Mouse (Mus musculus): ENCODE measurements around the gene Nek1. TPM values are rescaled to one million over a fixed set of nuclear protein-coding genes. Genes with fewer than 3 reads are reported as not detected.

The Nek1 gene
- polyA plus RNA-seq (2012; rRNA removed) = 29.0 and 32.8 TPM in 2 replicates

DNA sequence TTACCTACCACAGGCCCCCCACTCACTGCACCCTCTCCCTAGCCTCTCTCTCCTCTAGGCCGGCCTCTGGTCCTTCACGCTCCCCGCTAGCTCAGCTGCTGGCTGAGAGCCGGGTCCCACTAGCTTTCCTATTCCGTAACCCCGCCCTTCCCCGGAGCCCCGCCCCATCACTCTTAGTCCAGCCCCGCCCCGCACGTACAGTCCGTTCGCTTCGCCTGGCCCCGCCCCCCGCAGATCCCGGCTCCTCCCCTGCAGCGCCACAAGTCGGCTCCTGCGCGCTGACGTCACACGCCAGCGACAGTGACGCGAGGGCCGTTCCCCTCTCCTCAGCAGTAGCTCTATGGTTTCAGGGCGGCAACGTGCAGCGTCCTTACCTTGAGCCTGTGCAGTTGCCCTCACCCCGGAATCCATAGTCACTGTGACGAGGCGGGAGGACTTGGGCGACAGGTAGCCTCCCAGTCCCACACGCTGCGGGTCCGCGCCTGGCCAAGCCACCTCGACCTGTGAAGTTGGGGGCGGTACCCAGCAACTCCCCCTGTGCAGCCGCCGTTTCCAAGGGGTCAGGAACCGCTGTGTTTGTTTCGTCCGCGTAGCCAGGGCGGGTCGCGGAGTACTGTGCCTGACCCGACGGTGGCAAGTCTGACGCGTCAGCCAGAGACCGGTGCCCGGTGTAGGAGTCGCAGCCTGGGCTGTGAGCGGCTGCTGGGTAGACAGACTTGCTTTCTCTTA, at the start of gene Nek1:
Gene Nek1, plus strand, starts transcription at position 286 of the 729 bp plus-strand sequence.
- DNase-seq (ENCODE audit: extremely low spot score in 1 of 2, low spot score in 1 of 2) = peak; percentile 95 to 97

DNA sequence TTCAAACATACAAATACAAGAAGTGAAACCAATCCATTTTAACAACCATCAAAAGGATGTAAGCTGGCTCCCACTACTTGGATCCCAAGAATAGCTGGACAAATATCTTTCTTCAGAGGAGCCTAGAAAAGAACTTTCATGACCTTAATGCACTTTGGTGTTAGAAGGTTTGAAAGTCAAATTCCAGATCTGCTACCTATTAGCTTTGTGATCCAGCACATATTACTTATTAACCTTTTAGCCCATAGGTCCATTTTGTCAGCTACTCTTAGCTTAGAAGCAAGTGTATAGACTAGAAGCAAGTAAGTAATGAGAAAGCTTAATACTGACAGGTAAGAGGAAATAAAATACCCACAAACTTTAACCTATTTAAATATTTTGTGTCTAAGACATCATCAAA, 45.5 kb upstream of the Nek1 start:
- DNase-seq (ENCODE audit: extremely low spot score in 1 of 2, low spot score in 1 of 2) = no peak

DNA sequence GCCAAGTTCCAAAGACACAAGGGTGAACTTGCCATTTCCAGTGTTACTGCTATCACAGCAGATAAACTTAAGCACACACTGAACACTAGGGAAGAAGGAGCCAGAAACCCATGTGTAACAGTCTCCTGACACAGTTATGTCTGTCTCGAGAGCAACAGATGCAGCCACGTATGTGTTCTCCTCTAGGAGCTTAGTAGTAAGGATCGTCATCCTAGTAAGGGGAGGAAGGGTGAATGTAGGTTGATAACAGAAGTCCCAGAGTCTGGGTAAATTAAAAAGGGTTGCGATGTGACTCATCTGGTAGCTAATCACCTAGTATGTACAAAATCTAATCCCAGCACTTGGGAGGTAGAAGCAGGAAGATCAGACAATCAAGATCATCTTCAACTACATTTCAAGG, 43.1 kb upstream of the Nek1 start:
- peak in 1 of 2 experiments; percentile 15 for DNase-seq (ENCODE audit: extremely low spot score in 1 of 2, low spot score in 1 of 2)

DNA sequence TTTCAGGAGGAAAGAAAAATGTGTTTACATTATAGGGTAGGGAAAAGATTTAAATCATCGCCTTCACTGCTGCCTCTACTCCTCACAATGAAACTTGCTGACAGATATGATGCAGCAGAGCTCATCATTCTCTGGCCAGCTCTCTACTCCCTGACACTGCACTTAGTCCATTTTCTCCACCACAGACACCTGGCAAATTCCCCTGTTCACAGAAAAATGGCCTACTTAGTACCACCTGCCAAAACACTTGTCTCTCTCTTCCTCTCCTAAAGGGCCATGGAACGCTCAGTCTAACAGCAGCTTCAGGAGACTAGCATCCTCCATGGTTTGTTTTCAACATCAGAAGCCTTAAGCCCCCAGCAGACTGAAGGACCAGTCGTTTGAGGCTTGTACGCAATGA, 41.7 kb upstream of the Nek1 start:
- no peak for DNase-seq (ENCODE audit: extremely low spot score in 1 of 2, low spot score in 1 of 2)

DNA sequence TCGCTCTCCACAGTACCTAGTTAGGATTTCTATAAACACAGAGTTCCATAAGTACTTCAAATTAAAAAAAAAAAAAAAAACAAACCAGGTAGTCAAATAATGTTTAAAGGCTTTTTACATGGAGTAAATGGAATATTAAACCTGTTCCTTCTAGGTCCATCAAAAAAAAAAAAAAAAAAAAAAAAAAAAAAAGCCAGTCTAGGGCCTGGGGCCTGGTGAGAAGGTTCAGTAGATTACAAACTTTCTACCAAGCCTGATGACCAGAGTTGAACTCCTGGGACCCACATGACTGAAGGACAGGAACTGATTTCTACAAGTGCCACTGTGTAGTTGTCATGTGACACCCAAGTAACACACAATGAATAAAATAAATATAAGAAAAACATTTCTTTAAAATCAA, 41.2 kb upstream of the Nek1 start:
- no peak for DNase-seq (ENCODE audit: extremely low spot score in 1 of 2, low spot score in 1 of 2)

DNA sequence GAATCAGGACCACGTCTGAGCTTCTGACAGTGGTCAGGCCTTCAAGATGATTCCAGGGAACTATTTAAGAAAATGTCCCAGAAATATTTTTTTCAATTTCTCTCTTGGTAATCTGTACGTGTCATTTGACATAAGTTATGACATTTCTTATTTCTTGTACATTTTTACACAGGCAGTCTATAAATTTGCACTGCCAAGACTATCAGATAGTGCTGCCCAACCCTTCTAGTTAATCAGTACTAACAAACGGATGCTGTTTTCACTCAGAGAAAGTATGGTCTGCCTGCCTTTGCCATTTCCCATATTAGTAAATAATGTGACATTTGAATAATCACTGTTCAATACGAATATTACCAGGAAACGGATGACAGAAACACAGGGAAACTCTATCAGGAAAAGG, 40.2 kb upstream of the Nek1 start:
- DNase-seq (ENCODE audit: extremely low spot score in 1 of 2, low spot score in 1 of 2) = no peak

DNA sequence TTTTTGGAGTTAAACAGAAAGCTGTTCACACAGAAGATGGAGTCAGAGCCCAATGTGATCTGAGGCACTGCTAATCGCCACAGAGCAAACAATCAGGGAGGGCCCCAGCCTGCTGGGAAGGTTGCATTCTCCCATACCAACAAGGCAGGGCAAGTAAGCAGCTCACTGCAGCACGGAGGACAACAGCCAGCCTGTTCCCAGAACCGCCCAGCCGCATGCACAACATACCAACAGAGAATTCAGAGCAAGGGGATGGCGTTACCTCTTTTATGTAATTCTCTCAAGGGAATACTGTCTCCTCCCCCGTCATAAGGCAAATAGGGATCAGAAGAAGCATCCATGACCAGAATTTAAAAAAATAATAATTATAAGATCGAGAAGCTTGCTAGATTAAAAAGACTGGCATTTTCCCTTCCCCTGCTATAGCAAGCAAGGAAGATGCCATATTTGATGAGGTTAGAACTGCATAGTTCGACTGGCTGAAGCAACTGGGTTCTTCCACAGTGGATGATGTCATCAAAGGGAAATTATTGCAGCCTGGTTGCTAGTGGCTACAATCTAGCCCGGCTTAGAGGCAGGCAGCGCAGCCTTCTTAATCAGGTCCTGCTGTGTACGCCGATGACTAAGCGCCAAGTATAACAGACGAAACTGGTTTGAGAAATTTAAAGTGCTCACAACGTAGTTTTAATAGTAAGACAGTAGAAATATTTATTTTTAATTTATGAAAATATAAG, 38.5 kb upstream of the Nek1 start:
- DNase-seq (ENCODE audit: extremely low spot score in 1 of 2, low spot score in 1 of 2) = peak; percentile 86 to 89

DNA sequence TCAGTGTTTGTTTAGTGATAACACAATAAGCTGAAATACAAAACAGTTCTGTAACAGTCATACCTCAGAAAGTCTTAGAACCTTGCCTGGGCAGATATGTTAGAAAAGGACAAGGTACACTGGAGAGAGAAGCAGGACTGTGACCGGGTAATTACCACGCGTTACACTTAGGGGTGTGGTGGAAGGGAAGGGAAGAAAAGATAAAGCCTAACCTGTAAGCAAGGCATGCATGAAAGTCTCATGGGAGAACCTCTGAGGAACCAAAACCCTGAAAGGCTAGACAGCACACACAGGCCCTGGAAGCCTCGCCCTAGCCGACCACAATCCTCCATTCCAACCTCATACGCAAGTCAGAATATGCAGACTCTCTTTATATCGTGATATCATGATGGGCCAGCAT, 36.1 kb upstream of the Nek1 start:
- no peak for DNase-seq (ENCODE audit: extremely low spot score in 1 of 2, low spot score in 1 of 2)

DNA sequence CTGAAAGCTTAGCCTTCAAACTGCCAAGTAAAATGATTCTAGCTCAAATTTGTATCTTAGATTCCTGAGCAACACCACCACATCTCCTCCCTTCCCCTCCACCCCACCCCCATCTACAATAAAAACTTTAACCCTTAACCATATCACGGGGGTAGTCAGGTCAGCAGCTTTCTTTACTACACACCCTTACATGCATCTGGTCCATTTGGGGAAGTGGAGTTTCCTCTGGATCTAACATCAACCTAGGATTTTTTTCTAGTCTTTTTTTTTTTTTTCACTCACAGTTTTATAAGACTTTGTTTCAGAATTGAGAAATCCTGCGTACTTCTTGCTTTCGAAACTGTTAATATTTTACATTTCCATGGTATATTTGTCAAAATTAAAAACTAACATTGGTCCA, 30.2 kb upstream of the Nek1 start:
- DNase-seq (ENCODE audit: extremely low spot score in 1 of 2, low spot score in 1 of 2) = no peak

DNA sequence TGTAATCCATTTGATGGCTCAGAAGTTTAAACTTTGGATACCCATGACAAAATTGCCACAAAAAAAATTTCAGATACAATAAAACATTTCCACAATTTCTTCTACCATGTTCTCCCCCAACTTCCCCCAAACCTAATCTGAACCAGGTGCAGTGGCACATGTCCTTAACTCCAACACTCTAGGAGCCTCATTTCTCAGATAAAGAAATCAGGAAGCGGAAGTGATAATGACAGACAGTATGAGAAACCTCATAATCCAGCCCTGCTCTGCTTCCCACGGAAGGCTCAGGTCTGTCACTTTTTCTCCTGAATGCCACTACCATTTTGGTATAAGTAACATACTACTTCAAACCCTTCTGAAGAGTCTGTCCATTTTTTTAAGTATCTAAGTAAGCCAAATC, 29.1 kb upstream of the Nek1 start:
- no peak for DNase-seq (ENCODE audit: extremely low spot score in 1 of 2, low spot score in 1 of 2)

DNA sequence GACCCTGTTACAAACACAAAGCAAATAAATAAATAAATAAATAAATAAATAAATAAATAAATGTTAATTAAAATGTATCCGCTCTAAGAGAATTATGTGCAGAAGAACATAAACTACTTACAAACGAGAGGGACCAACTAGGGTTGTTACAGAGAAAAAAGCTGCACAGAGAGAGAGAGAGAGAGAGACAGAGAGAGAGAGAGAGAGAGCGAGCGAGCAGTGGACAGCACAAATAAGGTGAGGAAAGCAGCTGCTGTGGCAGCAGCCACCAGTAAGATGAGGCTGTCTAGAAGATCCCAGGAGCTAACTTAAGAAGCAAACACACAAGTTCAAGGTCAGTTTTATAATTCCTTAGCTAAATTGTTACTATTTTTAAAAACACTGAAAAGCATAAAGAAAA, 28.5 kb upstream of the Nek1 start:
- no peak for DNase-seq (ENCODE audit: extremely low spot score in 1 of 2, low spot score in 1 of 2)

DNA sequence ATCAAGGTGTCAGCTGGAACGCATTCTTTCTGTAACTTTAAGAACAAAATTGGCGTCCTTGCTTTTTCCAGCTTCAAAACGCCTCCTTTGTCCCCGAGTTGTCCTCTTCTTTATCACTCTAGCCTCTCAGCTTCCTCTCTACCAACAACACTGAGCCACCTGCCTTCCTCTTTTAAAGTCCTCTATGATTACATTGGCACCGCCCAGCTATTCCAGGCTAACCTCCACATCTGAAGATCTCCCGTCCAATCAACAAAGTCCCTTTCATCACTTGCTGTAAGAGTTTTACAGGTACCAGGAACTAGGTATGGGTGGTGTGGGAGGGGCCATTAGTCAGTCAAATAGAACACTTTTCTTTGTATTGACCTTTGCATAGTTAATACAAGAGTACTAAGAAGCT, 27.7 kb upstream of the Nek1 start:
- no peak for DNase-seq (ENCODE audit: extremely low spot score in 1 of 2, low spot score in 1 of 2)

DNA sequence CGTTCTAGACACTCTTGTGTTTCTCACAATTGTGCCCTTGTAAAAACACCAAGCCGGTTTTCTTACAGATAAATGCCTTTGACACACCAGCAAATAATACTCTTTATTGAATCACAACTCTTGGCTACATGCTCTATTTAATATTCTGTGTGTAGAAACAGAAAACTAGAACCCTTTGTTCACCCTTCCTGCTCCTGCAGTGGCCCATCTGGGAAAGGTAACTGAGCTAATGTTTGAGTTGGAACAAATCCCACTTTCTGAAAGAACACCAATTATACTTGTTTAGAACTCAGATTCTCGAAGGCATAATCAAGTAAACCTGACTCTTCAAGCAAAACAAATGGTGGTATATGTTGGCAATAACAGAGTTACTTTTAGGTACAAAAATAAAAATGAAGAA, 27.3 kb upstream of the Nek1 start:
- DNase-seq (ENCODE audit: extremely low spot score in 1 of 2, low spot score in 1 of 2) = no peak

DNA sequence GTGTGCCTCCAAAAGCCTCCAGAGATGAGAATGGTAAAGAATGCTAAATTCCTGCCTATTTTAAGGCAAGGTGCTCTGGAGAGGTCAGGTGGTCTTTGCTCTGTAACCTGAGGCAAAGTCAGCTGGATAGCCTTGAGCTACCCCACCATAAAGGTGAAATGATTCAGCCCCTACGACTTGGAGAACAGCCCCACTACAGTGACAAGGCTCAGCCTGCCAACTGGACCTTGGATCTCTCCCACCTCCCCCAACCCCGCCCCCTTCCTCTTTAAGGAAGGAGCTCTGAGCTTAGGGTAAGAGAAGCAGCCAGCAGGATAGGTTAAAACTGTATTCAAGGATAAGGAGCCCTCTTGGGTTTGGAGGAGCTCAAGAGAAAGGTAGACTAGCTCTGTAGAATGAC, 23.9 kb upstream of the Nek1 start:
- no peak for DNase-seq (ENCODE audit: extremely low spot score in 1 of 2, low spot score in 1 of 2)

DNA sequence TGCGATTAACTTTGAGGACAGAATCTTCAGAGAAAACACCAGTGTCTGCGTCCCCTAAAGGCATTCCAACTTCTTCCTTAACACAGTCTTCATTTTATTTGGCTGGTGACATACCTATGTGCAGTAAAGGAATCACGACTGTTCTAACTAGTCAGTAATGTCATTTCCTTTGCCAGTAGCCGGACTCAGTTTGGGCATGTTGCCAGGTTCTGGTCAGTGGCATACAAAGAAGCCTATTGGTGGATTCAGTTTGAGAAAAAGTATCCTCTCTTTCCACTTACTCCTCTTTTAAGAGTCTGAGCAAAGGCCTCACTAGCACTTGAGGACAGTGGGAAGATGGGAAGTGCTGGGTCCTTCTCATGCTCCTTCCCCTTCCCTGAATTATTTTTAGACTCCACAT, 21.2 kb upstream of the Nek1 start:
- DNase-seq (ENCODE audit: extremely low spot score in 1 of 2, low spot score in 1 of 2) = no peak

DNA sequence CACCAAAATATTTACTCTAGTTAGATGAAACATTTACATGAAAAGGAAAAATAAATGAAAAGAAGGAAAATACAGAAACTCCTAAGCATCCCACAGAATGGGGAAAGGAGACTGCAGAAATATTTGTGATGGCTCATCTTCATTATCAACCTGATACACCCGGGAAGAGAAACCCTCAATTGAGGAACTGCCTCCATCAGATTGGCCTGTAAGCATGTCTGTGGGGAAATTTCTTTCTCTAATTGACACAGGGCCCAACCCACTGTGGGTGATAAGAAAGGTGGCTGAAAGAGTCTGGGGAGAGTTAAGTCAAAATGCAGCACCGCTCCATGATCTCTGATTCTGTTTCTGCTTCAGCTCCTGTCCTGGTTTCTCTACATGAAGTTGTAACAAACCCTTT, 19.5 kb upstream of the Nek1 start:
- no peak for DNase-seq (ENCODE audit: extremely low spot score in 1 of 2, low spot score in 1 of 2)

DNA sequence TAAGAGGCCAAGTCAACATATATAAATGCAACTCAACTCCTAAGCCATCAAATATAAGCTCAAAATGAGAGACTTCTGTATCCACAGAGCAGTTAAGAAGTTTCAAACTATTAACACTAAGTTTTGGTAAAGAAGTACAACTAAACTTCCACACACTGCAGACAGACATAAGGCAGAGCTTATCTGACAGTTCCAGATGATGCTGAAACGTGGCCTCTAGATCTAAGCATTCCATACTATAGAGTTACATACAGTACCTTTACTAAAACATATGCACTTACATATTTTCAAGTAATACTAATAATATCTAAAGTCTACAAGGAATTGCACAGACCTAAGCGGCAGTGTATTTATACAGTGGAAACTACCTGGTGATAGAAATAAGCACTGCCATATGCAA, 18.2 kb upstream of the Nek1 start:
- no peak for DNase-seq (ENCODE audit: extremely low spot score in 1 of 2, low spot score in 1 of 2)

DNA sequence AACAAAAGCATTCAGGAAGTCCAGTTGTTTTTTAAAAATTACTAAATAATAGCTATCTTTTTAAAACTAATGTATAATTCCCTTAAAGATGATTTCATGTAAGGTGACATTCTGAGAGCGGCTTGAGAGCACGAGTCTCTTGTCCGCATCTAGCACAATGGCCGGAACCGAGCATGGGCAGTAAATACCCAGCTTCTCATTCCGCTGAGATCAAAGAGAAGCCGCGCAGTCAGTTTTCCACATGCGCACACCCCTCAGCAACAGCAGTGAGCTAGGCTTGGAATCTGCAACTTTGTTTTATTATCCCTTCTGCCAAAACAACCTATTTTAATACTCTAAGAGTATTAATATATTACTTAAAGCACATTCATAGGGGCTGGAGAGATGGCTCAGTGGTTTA, 16.2 kb upstream of the Nek1 start:
- DNase-seq (ENCODE audit: extremely low spot score in 1 of 2, low spot score in 1 of 2) = no peak

DNA sequence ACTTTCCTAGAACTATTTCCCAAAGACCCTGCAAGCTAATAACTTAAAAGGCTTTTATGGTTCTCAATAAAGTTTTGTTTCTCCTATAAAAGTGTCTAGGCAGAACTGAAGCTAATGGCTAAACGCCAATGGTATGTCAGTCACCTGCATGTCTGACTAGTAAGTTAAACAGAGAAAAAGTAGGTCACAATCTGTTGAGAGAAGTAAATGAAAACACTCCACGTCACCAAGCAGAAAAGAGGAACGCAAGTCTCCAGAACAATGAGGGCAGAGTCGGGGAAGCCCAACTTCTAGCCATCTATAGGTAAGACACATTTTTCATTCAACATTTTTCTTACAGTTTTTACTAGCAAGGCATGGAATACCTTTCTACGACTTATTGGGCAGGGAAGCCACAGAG, 14.5 kb upstream of the Nek1 start:
- DNase-seq (ENCODE audit: extremely low spot score in 1 of 2, low spot score in 1 of 2) = no peak

DNA sequence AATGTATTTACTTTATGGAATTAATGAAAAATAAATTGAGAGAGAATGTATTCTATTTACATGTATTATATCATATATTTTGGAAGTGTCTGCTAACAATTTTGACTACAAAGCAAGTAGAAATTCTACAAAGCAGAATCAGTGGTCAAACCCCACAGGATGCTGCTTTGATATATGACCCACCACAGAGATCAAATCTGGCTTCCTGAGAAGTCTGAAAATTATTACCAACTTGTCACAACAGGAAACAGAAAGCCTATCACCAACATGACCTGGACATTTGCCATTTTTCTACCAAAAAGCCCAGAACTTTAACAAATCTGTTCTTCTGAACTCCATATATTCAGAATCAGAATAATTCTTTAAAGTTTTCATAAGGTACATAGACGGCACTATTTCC, 11.6 kb upstream of the Nek1 start:
- no peak for DNase-seq (ENCODE audit: extremely low spot score in 1 of 2, low spot score in 1 of 2)

DNA sequence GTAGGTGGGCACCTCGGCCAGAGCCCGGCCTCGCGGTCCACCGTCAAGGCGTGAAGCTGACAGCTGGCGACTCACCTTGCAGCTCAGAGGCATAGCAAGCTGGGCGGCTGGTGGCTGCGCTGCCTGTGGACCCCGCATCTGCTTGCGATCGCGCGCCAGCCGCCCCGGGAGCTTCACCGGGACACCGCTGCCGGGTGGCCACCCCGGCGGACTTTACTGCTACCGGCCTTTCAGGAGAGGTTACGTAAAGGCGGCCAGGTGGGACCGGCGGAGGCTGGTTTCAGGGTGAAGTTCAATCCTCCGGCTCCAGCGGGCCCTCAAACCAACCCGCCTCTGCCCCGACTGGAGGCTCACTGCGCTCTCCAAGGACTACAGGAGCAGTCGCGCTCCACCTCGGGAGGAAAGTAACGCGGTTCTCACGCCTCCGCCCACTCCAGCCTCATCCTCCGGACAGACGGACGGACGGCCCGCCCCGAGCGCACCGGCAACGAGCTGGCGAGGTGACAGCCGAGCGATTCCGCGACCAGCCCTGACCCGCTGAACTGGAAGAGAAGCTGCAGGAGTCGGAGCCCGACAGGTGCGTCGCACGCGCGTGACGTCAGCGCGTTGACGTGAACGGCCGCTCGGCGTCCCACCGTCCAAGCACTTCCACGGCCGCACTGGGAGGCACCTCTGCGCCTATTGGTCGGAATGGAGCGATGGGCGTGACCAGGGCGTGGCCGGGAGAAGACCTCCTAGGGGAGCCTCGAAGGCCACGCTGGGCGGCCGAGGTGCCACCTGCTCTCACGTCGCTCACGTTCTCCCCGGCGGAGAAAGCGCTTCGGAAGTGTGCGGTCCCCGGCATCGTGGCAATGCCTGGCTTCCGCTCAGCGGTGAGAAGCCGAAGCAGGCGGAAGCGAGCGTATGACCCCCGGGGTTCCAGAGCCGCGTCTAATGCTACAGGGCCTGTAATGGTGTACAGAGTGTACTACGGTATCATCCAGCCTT, 10.0 kb upstream of the Nek1 start, which contains the start of gene Clcn3:
Gene Clcn3, minus strand, starts transcription at position 600 of the 987 bp plus-strand sequence.
- peak; percentile 97 to 98 for DNase-seq (ENCODE audit: extremely low spot score in 1 of 2, low spot score in 1 of 2)
